Mouse (Mus musculus): Measurements from ENCODE around the gene Spats2.

DNA sequence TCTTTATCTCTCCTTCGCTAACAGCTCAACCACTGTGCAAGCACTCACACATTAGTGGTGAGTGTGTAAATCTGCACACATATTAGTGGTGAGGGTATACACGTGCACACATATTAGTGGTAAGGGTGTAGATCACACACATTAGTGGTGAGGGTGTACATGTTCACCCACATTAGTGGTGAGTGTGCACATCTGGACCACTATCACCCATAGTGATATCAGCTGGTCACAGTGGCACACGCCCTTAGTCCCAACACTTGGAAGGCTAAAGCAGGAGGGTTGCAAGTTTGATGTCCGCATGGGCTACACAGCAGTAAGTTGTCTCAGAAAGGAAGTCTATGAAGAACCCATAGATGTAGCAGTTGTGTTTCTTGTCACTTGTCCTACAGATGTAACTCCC, 91.9 kb downstream of the Spats2 start:
- TF ChIP-seq MYOG (IDR thresholded peaks at IDR 0.05; ENCODE audit: control insufficient read depth in 1 of 3, insufficient read depth in 1 of 3, insufficient read length in 2 of 3, low read depth in 2 of 3) (no peak), TCF12 (IDR thresholded peaks at IDR 0.05; ENCODE audit: insufficient read depth, poor library complexity, severe bottlenecking) (no peak), POLR2A (IDR thresholded peaks at IDR 0.05; ENCODE audit: insufficient read length, low read depth) (no peak)
